Mouse (Mus musculus) thymus, adult 2 months (tissue): ENCODE measurements around the gene Foxk2. TPM values are rescaled to one million over a fixed set of nuclear protein-coding genes. Genes with fewer than 3 reads are reported as not detected.
A peak's percentile ranks its signal among the peaks of the same experiment; 100 is the strongest.

ENCODE experiments used
- DNase-seq: peaks from one replicate; pipeline ENCODE4 v3.0.0; 2021
- H3K27ac ChIP-seq: fragments of 200-500 bp; 2 replicates; pipeline ENCODE4 v1.5.1; 2012; ENCODE audit warnings: low read length, control low read depth; ENCODE audit not compliant: control insufficient read depth, insufficient read depth
- H3K27me3 ChIP-seq: fragments of 200-500 bp; 2 replicates; pipeline ENCODE4 v1.6.1; 2012; ENCODE audit warnings: mild to moderate bottlenecking, low read length, moderate library complexity, mixed read lengths; ENCODE audit not compliant: control insufficient read depth, insufficient read depth
- H3K36me3 ChIP-seq: fragments of 200-500 bp; 2 replicates; pipeline ENCODE4 v1.6.1; 2012; ENCODE audit warnings: mild to moderate bottlenecking, low read length, moderate library complexity; ENCODE audit not compliant: control insufficient read depth, insufficient read depth
- H3K4me1 ChIP-seq: fragments of 200-500 bp; replicated peaks from 2 replicates; pipeline ENCODE4 v1.6.1; 2012; ENCODE audit warnings: low read length; ENCODE audit not compliant: control insufficient read depth, insufficient read depth
- H3K4me3 ChIP-seq: fragments of 200-500 bp; 2 replicates; pipeline ENCODE4 v1.5.1; 2012; ENCODE audit warnings: mild to moderate bottlenecking, low read length, control low read depth, moderate library complexity; ENCODE audit not compliant: control insufficient read depth, insufficient read depth
- CTCF ChIP-seq: fragments of 200-500 bp; IDR thresholded peaks from 2 replicates; pipeline ENCODE4 v1.5.1; 2012; ENCODE audit warnings: mild to moderate bottlenecking, control low read depth, low read length, moderate library complexity, borderline replicate concordance; ENCODE audit not compliant: control insufficient read depth, poor library complexity, insufficient read depth; ENCODE audit errors: extremely low read depth
- POLR2A ChIP-seq: fragments of 200-500 bp; IDR thresholded peaks from 2 replicates; pipeline ENCODE4 v1.6.1; 2012; ENCODE audit warnings: mild to moderate bottlenecking, low read length, control low read depth, moderate library complexity; ENCODE audit not compliant: control insufficient read depth, poor library complexity, insufficient read depth; ENCODE audit errors: extremely low read depth
- WGBS: fragments of 180-500 bp; shearing (Covaris S2); methylation state at CpG from one replicate; pipeline ENCODE4 v1.1.7; 2018; 5-methylcytosine and 5-hydroxymethylcytosine counted together
- polyA plus RNA-seq: library from polyadenylated mRNA; depleted of rRNA; stranded (reverse); fragments of >200 nt; gene quantifications from 2 replicates; pipeline ENCODE4 v1.2.3, GENCODE M21; 2012

The Foxk2 gene
- polyA plus RNA-seq, 1 experiment = 57.5 TPM

GRCm38 (mm10) chr11:121236564-121237344, 23.0 kb upstream of the Foxk2 start, which contains the start of gene Narf:
Narf (plus strand) TSS chr11:121237253.
- peak within 1 kb of the TSS; percentile 81 for H3K27ac ChIP-seq
- H3K4me3 ChIP-seq = peak within 1 kb of the TSS; percentile 96
- H3K27me3 ChIP-seq = no peaks in the 10 kb centered on the region
- peak; percentile 51 for TF ChIP-seq CTCF
- TF ChIP-seq POLR2A = peak; percentile 85; the same call in 1 of the 2 replicates
- DNase-seq = peak; percentile 99
- H3K36me3 ChIP-seq = peaks cover 12% of the 10 kb centered on the region; the same call in 1 of the 2 replicates
- H3K4me1 ChIP-seq = peaks cover 7% of the 10 kb centered on the region
- under 1% methylated on average over 50 of the region's 50 CpGs for WGBS

- Histone ChIP-seq H3K27ac (peak overlapping the region; percentile 79), H3K4me1 (peaks cover 9% of the 10 kb centered on the region), H3K27me3 (no peaks in the 10 kb centered on the region), H3K4me3 (peak overlapping the region; percentile 96), H3K36me3 (peaks cover 20% of the 10 kb centered on the region)
- no peak for TF ChIP-seq POLR2A
- TF ChIP-seq CTCF = no peak; the same call in 1 of the 2 replicates
- DNase-seq = no peak
- WGBS = 1% methylated on average over 28 of the region's 28 CpGs
These were observed 22.3 kb upstream of the Foxk2 start for GRCm38 (mm10) chr11:121237345-121238128.

- Histone ChIP-seq H3K4me3 (no peak overlapping the region), H3K27me3 (no peaks in the 10 kb centered on the region), H3K4me1 (peaks cover 9% of the 10 kb centered on the region), H3K36me3 (peaks cover 38% of the 10 kb centered on the region), H3K27ac (no peak overlapping the region)
- TF ChIP-seq POLR2A (no peak), CTCF (no peak)
- DNase-seq = no peak
- 96% methylated on average over 2 of the region's 2 CpGs for WGBS
These were observed 20.1 kb upstream of the Foxk2 start for GRCm38 (mm10) chr11:121239669-121240068.

GRCm38 (mm10) chr11:121250196-121250595, 9.6 kb upstream of the Foxk2 start:
- 98% methylated on average over 8 of the region's 8 CpGs for WGBS

GRCm38 (mm10) chr11:121260211-121260906, 569 bp downstream of the Foxk2 start:
- Histone ChIP-seq H3K27ac (no peak overlapping the region), H3K4me3 (peak overlapping the region; percentile 80), H3K27me3 (no peaks in the 10 kb centered on the region), H3K4me1 (peaks cover 9% of the 10 kb centered on the region), H3K36me3 (peaks cover under 1% of the 10 kb centered on the region; the same call in 1 of the 2 replicates)
- TF ChIP-seq POLR2A (no peak), CTCF (peak; percentile 33; the same call in 1 of the 2 replicates)
- DNase-seq = peak; percentile 41
- 2% methylated on average over 59 of the region's 60 CpGs for WGBS

More at GRCm38 (mm10) chr11:121250196-121250595, 9.6 kb upstream of the Foxk2 start:
- H3K27me3 ChIP-seq = no peaks in the 10 kb centered on the region
- H3K36me3 ChIP-seq = peaks cover 96% of the 10 kb centered on the region
- no peak for DNase-seq
- no peak overlapping the region for H3K4me3 ChIP-seq
- no peak overlapping the region for H3K27ac ChIP-seq
- TF ChIP-seq POLR2A (no peak), CTCF (no peak)
- H3K4me1 ChIP-seq = no peaks in the 10 kb centered on the region

GRCm38 (mm10) chr11:121261074-121261473, 1.3 kb downstream of the Foxk2 start:
- TF ChIP-seq POLR2A (no peak), CTCF (no peak)
- H3K4me3 ChIP-seq = peak overlapping the region; percentile 80
- no peak overlapping the region for H3K27ac ChIP-seq
- peaks cover 9% of the 10 kb centered on the region for H3K4me1 ChIP-seq
- no peak for DNase-seq
- H3K36me3 ChIP-seq = no peaks in the 10 kb centered on the region; the same call in 1 of the 2 replicates
- H3K27me3 ChIP-seq = no peaks in the 10 kb centered on the region
- WGBS = 48% methylated on average over 2 of the region's 2 CpGs
